Mouse (Mus musculus) liver, embryonic 14.5 days (tissue): ENCODE results near the gene Manba.

Source experiments
- CTCF ChIP-seq: IDR thresholded peaks from 2 replicates; pipeline ENCODE4 v1.5.1; 2016; ENCODE audit warnings: antibody characterized with exemption, low read depth, control low read depth
- EP300 ChIP-seq: IDR thresholded peaks from 2 replicates; pipeline ENCODE4 v1.6.1; 2016; ENCODE audit warnings: antibody characterized with exemption, low read depth

GRCm38 (mm10) chr3:135604626-135605417 lies 119.4 kb downstream of the Manba start:
- TF ChIP-seq CTCF (no peak), EP300 (no peak)
